Mouse (Mus musculus) liver, embryonic 12.5 days (tissue): Measurements from ENCODE around the gene Fa2h. TPM values are rescaled to one million over a fixed set of nuclear protein-coding genes. Genes with fewer than 3 reads are reported as not detected.

ENCODE experiments used
- ATAC-seq: fragments of 200-750 bp; cut with Nextera tagmentation; 2 replicates; pipeline ENCODE4 v1.8.0; 2017; ENCODE audit warnings: moderate number of reproducible peaks, mild to moderate bottlenecking, moderate library complexity
- H3K27ac ChIP-seq: fragments of 300-500 bp; sonication (generic); 2 replicates; pipeline ENCODE4 v1.5.1; 2016; ENCODE audit warnings: mild to moderate bottlenecking
- H3K27me3 ChIP-seq: fragments of 300-500 bp; sonication (generic); replicated peaks from 2 replicates; pipeline ENCODE4 v1.6.1; 2016; ENCODE audit warnings: mild to moderate bottlenecking, moderate library complexity
- H3K36me3 ChIP-seq: fragments of 300-500 bp; sonication (generic); 2 replicates; pipeline ENCODE4 v1.6.1; 2016; ENCODE audit warnings: mild to moderate bottlenecking, moderate library complexity
- H3K4me1 ChIP-seq: fragments of 300-500 bp; sonication (generic); 2 replicates; pipeline ENCODE4 v1.6.1; 2016
- H3K4me2 ChIP-seq: fragments of 300-500 bp; sonication (generic); 2 replicates; pipeline ENCODE4 v1.6.1; 2016; ENCODE audit warnings: mild to moderate bottlenecking, moderate library complexity
- H3K4me3 ChIP-seq: fragments of 300-500 bp; sonication (generic); 2 replicates; pipeline ENCODE4 v1.5.1; 2016; ENCODE audit warnings: mild to moderate bottlenecking, moderate library complexity
- H3K9ac ChIP-seq: fragments of 300-500 bp; sonication (generic); 2 replicates; pipeline ENCODE4 v1.6.1; 2016; ENCODE audit warnings: mild to moderate bottlenecking, moderate library complexity
- H3K9me3 ChIP-seq: fragments of 300-500 bp; sonication (generic); replicated peaks from 2 replicates; pipeline ENCODE4 v1.6.1; 2016; ENCODE audit warnings: mild to moderate bottlenecking, moderate library complexity
- WGBS: fragments of 180-500 bp; shearing (Covaris S2); methylation state at CpG from one replicate; pipeline ENCODE4 v1.1.7; 2016; ENCODE audit not compliant: insufficient replicate concordance; 5-methylcytosine and 5-hydroxymethylcytosine counted together
- polyA plus RNA-seq: library from polyadenylated mRNA; unstranded; fragments of >200 nt; fragmentation: Nextera tagmentation; extraction: Ambion mirVana; gene quantifications from 2 replicates; pipeline ENCODE4 v1.2.1, GENCODE M21; 2016

The Fa2h gene
- not detected in 2 replicates for polyA plus RNA-seq

DNA sequence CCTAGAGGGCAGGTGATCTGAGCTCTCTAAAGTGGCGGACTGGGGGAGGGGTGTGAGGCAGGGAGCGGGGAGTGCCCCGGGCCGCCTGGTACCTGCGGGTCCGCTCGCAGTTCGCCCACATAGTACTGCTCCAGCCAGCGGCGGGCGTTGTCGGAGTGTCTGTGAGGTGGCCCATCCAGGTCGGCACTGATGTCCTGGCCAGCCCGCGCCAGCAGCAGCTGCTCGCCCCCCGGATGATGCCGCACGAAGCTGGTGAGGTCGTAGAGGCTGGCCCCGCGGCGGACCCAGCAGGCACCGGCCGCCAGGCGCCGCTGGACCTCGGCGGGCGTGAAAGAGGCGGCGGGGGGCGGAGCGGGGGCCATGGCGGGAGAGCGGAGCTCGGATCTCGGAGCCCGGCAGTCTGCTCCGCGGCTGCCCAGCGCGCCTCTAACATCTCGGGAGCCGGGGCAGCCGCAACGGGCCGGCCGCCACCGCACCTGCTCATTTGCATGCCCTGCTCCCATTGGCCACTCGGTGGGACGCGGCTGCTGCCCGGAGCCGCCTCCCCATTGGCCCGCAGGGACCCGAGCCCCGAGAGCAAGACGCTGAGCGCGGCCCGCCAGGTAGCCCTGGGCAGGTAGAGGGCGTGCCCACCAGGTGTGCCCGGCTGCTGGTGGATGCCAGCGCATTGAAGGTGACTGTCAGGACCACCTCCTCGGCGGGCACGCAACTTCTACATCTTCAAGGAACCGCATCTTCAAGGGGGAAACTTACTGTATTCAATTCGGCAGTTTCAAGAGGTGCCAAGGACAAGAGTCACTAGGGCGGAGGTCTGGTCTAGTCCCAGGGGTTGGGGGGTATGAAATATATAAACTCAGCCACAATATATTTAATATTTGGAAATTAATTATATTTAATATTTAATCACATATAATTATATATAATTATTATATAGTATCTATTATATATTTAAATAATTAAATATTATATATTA is at the start of gene Fa2h:
TSS of gene Fa2h (minus strand) at position 434 of the 973 bp plus-strand sequence.
- peaks cover 9% of the 10 kb centered on the region for H3K4me1 ChIP-seq
- no peaks in the 10 kb centered on the region for H3K36me3 ChIP-seq
- H3K9ac ChIP-seq = peak within 1 kb of the TSS; percentile 27; the same call in 1 of the 2 replicates
- no peaks in the 10 kb centered on the region for H3K9me3 ChIP-seq
- ATAC-seq = peak; percentile 93
- H3K27me3 ChIP-seq = peaks cover 89% of the 10 kb centered on the region
- peak within 1 kb of the TSS; percentile 51 for H3K4me3 ChIP-seq
- WGBS = 1% methylated on average over 58 of the region's 71 CpGs
- H3K4me2 ChIP-seq = peak within 1 kb of the TSS; percentile 81
- no peak within 1 kb of the TSS for H3K27ac ChIP-seq

DNA sequence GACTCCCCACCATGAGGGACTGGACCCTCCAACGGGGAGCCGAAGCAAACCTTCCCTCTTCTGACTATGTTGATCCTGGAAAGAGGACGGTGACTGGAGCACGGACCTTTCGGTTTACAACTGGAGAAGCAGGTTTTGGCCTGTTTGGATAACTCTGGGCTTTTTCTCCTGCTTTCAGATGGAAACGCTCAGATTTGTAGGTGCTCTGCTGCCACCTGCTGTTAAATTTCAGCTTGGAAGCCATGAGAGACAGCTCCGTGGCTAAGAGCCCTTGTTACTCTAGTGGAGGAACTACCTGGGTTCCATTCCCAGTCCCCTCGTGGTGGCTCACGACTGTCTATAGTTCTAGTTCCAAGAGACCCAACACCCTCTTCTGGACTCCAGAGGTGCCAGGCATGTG is 45.6 kb upstream of the Fa2h start:
- Histone ChIP-seq H3K4me3 (no peak overlapping the region), H3K4me2 (no peak overlapping the region), H3K4me1 (peaks cover 4% of the 10 kb centered on the region; the same call in 1 of the 2 replicates), H3K27ac (no peak overlapping the region), H3K36me3 (no peaks in the 10 kb centered on the region), H3K9me3 (no peaks in the 10 kb centered on the region), H3K27me3 (peaks cover 16% of the 10 kb centered on the region), H3K9ac (no peak overlapping the region)
- 16% methylated on average over 9 of the region's 9 CpGs for WGBS
- no peak for ATAC-seq

- 51% methylated on average over 11 of the region's 11 CpGs for WGBS
- Histone ChIP-seq H3K27ac (no peak overlapping the region), H3K9ac (no peak overlapping the region), H3K27me3 (peaks cover 4% of the 10 kb centered on the region; the same call in 1 of the 2 replicates), H3K36me3 (no peaks in the 10 kb centered on the region), H3K4me3 (no peak overlapping the region), H3K9me3 (no peaks in the 10 kb centered on the region), H3K4me2 (no peak overlapping the region), H3K4me1 (no peaks in the 10 kb centered on the region)
- ATAC-seq = no peak
Observed at GRCm38 (mm10) chr8:111435071-111435828, 41.6 kb upstream of the Fa2h start.

GRCm38 (mm10) chr8:111424646-111425045 is 31.0 kb upstream of the Fa2h start:
- no peak overlapping the region for H3K27ac ChIP-seq
- H3K4me2 ChIP-seq = no peak overlapping the region
- H3K9me3 ChIP-seq = no peaks in the 10 kb centered on the region
- peaks cover 11% of the 10 kb centered on the region; the same call in 1 of the 2 replicates for H3K27me3 ChIP-seq
- H3K9ac ChIP-seq = no peak overlapping the region
- H3K4me3 ChIP-seq = no peak overlapping the region
- ATAC-seq = no peak
- no peaks in the 10 kb centered on the region for H3K36me3 ChIP-seq
- 87% methylated on average over 9 of the region's 9 CpGs for WGBS
- no peaks in the 10 kb centered on the region for H3K4me1 ChIP-seq

DNA sequence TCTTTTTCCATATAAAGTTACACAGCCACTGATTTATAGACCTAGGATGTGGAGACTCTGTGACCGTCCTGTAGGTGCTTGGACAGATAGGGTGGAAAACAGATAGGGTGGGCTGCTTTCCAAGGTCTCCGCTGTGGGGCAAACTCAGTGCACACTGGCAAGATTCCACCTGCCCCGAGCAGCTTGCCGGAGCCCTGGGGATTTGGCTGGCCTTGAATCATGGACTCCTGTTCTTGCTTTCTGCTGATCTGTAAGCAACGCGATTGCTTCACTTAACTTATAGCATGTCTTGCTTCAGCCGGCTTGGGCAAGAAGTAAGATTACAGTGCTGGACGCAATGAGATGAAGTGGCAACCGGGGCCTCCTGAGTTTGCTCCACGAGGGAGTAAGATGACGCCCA is 30.6 kb upstream of the Fa2h start:
- Histone ChIP-seq H3K4me2 (no peak overlapping the region), H3K27ac (no peak overlapping the region), H3K9me3 (no peaks in the 10 kb centered on the region), H3K9ac (no peak overlapping the region), H3K4me1 (no peaks in the 10 kb centered on the region), H3K4me3 (no peak overlapping the region), H3K36me3 (no peaks in the 10 kb centered on the region), H3K27me3 (peaks cover 15% of the 10 kb centered on the region; the same call in 1 of the 2 replicates)
- WGBS = 76% methylated on average over 11 of the region's 11 CpGs
- ATAC-seq = no peak

- no peak for ATAC-seq
- H3K4me1 ChIP-seq = no peaks in the 10 kb centered on the region
- H3K36me3 ChIP-seq = no peaks in the 10 kb centered on the region
- 65% methylated on average over 2 of the region's 2 CpGs for WGBS
- no peak overlapping the region for H3K4me2 ChIP-seq
- no peaks in the 10 kb centered on the region for H3K9me3 ChIP-seq
- no peak overlapping the region for H3K27ac ChIP-seq
- peaks cover 20% of the 10 kb centered on the region; the same call in 1 of the 2 replicates for H3K27me3 ChIP-seq
- no peak overlapping the region for H3K9ac ChIP-seq
- H3K4me3 ChIP-seq = no peak overlapping the region
Observed at GRCm38 (mm10) chr8:111422614-111423013, 29.0 kb upstream of the Fa2h start.

DNA sequence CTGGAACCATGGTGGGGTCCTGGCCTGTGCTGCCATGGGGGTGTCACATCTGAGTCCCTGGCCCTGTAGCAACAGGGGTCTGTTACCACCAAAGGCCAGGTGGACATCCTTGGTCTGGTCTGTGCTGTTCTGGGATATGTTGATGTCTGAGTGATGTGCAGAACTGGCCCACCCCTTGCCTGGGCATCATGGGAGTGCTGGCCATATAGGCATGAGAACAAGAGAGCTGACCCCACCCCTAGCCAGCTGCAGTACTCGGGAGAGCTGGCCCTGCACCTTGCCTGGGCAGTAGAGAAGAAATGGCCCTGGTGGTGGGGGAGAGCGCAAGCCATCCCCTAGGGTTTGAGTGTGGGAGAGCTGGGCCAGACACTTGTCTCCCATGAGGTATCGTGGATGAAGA is 25.5 kb upstream of the Fa2h start:
- Histone ChIP-seq H3K4me1 (no peaks in the 10 kb centered on the region), H3K36me3 (no peaks in the 10 kb centered on the region), H3K4me2 (no peak overlapping the region), H3K9me3 (no peaks in the 10 kb centered on the region), H3K4me3 (no peak overlapping the region), H3K9ac (no peak overlapping the region), H3K27me3 (peaks cover 24% of the 10 kb centered on the region), H3K27ac (no peak overlapping the region)
- WGBS = 57% methylated on average over 3 of the region's 3 CpGs
- no peak for ATAC-seq

DNA sequence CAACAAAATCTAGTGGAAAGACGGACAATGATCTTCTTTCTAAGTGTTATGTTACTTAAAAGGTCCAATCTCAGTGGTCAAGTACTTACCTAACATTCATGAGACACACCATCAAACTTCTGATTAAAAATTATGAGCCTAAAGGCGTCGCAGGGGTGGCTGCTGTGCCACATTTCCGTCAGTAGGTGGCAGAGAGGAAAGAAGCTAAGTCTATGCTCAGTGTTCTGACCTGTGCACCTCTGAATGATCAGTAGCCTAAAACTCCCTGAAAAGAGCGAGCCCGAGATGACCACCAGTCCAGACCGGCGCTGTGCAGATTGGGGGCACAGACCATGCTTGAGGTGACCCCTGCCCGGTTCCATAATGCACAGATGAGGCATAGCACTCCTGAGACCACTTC is 25.0 kb upstream of the Fa2h start:
- H3K4me2 ChIP-seq = no peak overlapping the region
- no peaks in the 10 kb centered on the region for H3K9me3 ChIP-seq
- no peak overlapping the region for H3K4me3 ChIP-seq
- no peak overlapping the region for H3K9ac ChIP-seq
- peaks cover 26% of the 10 kb centered on the region for H3K27me3 ChIP-seq
- no peak for ATAC-seq
- no peaks in the 10 kb centered on the region for H3K36me3 ChIP-seq
- no peak overlapping the region for H3K27ac ChIP-seq
- WGBS = 24% methylated on average over 9 of the region's 9 CpGs
- no peaks in the 10 kb centered on the region for H3K4me1 ChIP-seq

DNA sequence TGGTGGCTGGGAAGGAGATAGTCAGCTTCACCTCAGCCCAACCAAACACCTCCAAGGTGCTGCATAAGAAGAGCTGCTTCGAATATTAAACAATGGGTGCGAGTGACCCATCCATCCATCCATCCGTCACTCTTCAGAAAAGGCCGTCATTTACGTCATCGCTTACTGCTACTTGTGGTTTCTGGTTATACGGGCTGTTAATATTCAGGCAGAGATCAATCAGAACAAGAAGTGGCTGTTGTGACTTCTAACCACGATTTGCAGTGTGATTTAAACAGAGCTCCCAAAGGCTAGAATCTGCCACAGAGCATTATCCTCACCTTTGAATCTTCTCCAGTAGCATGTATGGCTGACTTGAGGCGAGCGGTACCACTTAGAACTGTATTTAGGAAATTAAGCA is 23.6 kb upstream of the Fa2h start:
- ATAC-seq = no peak
- WGBS = 66% methylated on average over 10 of the region's 10 CpGs

DNA sequence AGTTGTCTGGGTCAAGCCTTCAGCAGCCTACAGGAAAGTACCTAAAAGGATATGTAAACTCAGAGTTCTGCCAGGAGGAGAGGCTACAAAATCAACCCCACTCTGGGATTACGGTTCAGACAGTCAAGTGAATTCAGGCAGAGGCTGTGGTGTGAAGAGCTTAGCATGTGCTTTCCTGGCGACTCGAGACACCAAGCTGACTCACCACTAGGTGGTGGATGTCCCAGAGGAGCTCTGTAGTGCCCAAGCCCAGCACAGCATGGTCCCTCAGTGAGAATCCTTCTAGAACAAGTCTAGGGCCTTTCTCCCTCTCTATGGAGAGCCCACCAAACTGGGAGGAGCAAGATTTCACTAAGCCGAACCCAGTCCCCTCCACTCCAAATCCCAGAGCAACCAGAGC is 9.8 kb upstream of the Fa2h start:
- no peaks in the 10 kb centered on the region for H3K36me3 ChIP-seq
- no peak for ATAC-seq
- H3K4me3 ChIP-seq = no peak overlapping the region
- no peak overlapping the region for H3K9ac ChIP-seq
- no peaks in the 10 kb centered on the region for H3K9me3 ChIP-seq
- H3K27me3 ChIP-seq = peaks cover 24% of the 10 kb centered on the region
- no peaks in the 10 kb centered on the region for H3K4me1 ChIP-seq
- H3K27ac ChIP-seq = no peak overlapping the region
- 41% methylated on average over 4 of the region's 4 CpGs for WGBS
- no peak overlapping the region for H3K4me2 ChIP-seq

More for the DNA sequence above, 23.6 kb upstream of the Fa2h start:
- H3K9me3 ChIP-seq = no peaks in the 10 kb centered on the region
- H3K27ac ChIP-seq = no peak overlapping the region
- H3K36me3 ChIP-seq = no peaks in the 10 kb centered on the region
- peaks cover 31% of the 10 kb centered on the region for H3K27me3 ChIP-seq
- H3K4me1 ChIP-seq = no peaks in the 10 kb centered on the region
- no peak overlapping the region for H3K4me2 ChIP-seq
- no peak overlapping the region for H3K4me3 ChIP-seq
- no peak overlapping the region for H3K9ac ChIP-seq

GRCm38 (mm10) chr8:111391268-111391667 is 2.4 kb downstream of the Fa2h start:
- peaks cover 92% of the 10 kb centered on the region for H3K27me3 ChIP-seq
- H3K36me3 ChIP-seq = no peaks in the 10 kb centered on the region
- H3K9ac ChIP-seq = no peak overlapping the region
- no peak overlapping the region for H3K4me3 ChIP-seq
- no peak overlapping the region for H3K4me2 ChIP-seq
- no peak overlapping the region for H3K27ac ChIP-seq
- no peaks in the 10 kb centered on the region for H3K9me3 ChIP-seq
- ATAC-seq = no peak
- 19% methylated on average over 3 of the region's 3 CpGs for WGBS
- H3K4me1 ChIP-seq = peaks cover 9% of the 10 kb centered on the region

- WGBS = 65% methylated on average over 2 of the region's 2 CpGs
Observed at GRCm38 (mm10) chr8:111390837-111391236, 2.8 kb downstream of the Fa2h start.

More at GRCm38 (mm10) chr8:111390837-111391236, 2.8 kb downstream of the Fa2h start:
- Histone ChIP-seq H3K4me2 (no peak overlapping the region), H3K9ac (no peak overlapping the region), H3K27me3 (peaks cover 92% of the 10 kb centered on the region), H3K4me1 (peaks cover 9% of the 10 kb centered on the region), H3K27ac (no peak overlapping the region), H3K9me3 (no peaks in the 10 kb centered on the region), H3K36me3 (no peaks in the 10 kb centered on the region), H3K4me3 (no peak overlapping the region)
- ATAC-seq = no peak
